Mouse (Mus musculus) urinary bladder, adult 18-20 months (tissue): ENCODE measurements around the gene Gm13277.
"Not testable (repeated sequence)": the region's sequence is repeated elsewhere in the genome, so short reads cannot be mapped to it uniquely, and the experiment has no call there.

Source experiments
- DNase-seq, 2 experiments: peaks; one replicate each; pipeline ENCODE4 v3.0.0; 2022; ENCODE audit warnings: low spot score in 2 of 2, mixed read lengths in 2 of 2

The Gm13277 gene

DNA sequence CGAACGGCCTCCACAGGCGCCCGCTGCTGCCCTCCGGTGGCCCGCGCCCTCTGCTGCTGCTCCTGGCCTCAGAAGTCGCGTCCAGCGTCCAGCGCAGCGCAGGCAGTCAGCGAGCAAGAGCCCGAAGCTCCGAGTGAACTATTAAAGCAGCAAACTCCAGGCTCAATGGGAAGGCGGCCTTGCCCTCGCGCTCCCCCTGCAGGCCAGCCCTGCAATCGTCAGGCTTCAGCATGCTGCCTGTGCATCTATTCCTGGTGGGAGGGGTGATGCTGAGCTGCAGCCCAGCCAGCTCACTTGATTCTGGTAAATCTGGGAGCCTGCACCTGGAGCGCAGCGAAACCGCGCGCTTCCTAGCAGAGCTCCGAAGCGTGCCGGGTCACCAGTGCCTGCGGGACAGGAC lies at the start of gene Gm13277:
Gene Gm13277 (plus strand): TSS at position 231 of the 400 bp plus-strand sequence.
- peak in 1 of 2 experiments; percentile 63 for DNase-seq

DNA sequence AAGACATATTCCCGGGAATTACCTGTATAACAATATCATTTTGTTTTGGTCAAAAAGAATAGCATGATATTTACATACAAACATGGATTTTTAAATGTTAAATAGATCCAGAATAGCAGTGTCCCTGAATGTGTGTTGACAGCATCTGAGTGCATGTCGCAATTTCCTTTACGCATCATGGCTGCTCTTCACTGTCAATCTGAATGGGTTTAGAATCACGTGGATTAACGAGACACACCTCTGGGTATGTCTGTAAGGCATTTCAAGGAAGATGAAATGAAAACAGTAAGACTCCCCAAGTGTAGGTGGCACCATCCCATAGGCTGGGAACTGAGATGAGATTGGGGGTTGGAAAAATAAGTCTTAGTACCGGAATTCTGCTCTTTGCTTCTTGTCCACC lies 49.4 kb upstream of the Gm13277 start:
- DNase-seq, result no peak

GRCm38 (mm10) chr4:88741426-88741825 lies 47.0 kb upstream of the Gm13277 start:
- DNase-seq, result no peak

GRCm38 (mm10) chr4:88742771-88743371 lies 45.6 kb upstream of the Gm13277 start:
- DNase-seq, result no peak

GRCm38 (mm10) chr4:88744207-88744606 lies 44.2 kb upstream of the Gm13277 start:
- DNase-seq, result no peak

GRCm38 (mm10) chr4:88749926-88750325 lies 38.5 kb upstream of the Gm13277 start:
- no peak for DNase-seq

- DNase-seq, result peak; percentile 74 to 91
These were observed 33.6 kb upstream of the Gm13277 start, which contains the start of gene Gm13271 for GRCm38 (mm10) chr4:88754818-88755340. Gm13271 (plus strand) TSS chr4:88754868.

- DNase-seq, result peak in 1 of 2 experiments; percentile 47
These were observed 31.6 kb upstream of the Gm13277 start for GRCm38 (mm10) chr4:88756581-88757513.

DNA sequence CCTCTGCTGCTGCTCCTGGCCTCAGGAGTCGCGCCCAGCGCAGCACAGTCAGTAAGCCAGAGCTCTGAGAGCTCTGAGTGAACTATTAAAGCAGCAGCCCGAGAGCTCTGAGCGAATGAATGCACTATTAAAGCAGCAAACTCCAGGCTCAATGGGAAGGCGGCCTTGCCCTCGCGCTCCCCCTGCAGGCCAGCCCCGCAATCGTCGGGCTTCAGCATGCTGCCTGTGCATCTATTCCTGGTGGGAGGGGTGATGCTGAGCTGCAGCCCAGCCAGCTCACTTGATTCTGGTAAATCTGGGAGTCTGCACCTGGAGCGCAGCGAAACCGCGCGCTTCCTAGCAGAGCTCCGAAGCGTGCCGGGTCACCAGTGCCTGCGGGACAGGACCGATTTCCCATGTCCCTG lies 30.8 kb upstream of the Gm13277 start:
- peak; percentile 87 to 100 for DNase-seq

DNA sequence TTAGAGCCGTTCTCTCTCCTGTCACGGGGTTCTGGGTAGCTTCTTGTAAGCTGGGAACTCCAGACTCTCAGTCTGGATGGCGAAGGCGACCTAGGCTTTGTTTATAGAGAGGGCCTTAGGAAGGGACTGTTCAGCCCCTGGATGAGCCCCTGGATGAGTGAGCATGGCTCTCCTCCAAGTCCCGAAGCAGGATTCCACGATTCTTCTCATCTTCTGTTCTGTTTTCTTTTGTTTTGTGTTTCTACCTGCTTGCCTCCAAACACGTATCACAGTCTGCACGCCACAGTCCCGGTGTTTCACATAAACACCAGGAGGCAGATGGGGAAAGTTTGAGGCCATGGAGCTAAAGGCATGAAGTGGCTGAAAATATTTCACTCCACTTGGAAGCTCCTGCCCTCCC lies 29.7 kb upstream of the Gm13277 start:
- DNase-seq, result not testable (repeated sequence)

DNA sequence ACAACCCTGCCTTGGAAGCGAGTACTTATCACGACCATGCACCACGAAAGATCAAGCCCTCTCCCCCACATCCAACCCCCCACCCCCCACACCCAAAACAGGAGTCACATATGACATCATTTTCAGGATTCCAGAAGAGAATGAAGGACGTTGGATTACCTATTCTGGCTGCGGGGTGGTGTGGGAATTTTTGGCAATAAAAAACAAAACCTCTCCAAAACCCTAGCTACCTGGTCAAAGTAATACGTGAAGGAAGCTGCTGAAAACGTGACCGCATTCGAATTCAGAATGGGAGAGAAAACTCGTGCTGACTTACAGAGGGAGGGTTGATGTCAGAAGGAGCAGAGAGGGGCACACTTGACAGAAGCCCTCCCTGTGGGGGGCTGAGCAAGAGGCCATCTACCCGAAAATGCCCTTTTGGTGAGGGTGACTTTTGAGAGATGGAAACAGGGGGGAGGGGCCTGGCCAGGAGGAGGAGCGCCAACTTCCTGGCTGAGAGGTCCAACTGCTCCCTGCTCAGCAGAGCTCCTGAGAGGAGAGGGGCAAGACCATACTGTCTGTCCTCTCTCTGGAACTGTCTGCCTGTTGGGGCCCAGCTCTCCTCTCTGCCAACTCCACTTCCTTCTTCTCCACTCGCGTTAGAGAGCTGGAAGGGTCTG lies 28.7 kb upstream of the Gm13277 start, which contains the start of gene Gm13283:
Gene Gm13283 (plus strand): TSS at position 510 of the 659 bp plus-strand sequence.
- not testable (repeated sequence) for DNase-seq

DNA sequence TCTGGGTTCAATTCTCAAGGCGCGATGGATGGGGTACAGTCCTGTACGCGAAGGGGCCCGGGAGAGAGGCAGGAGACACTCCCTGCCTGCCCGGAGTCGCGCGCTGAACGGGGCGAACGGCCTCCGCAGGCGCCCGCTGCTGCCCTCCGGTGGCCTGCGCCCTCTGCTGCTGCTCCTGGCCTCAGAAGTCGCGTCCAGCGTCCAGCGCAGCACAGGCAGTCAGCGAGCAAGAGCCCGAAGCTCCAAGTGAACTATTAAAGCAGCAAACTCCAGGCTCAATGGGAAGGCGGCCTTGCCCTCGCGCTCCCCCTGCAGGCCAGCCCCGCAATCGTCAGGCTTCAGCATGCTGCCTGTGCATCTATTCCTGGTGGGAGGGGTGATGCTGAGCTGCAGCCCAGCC lies 28.0 kb upstream of the Gm13277 start:
- DNase-seq, result peak; percentile 47 to 69

- DNase-seq, result peak; percentile 71 to 75
These were observed 26.7 kb upstream of the Gm13277 start for GRCm38 (mm10) chr4:88761776-88762175.

DNA sequence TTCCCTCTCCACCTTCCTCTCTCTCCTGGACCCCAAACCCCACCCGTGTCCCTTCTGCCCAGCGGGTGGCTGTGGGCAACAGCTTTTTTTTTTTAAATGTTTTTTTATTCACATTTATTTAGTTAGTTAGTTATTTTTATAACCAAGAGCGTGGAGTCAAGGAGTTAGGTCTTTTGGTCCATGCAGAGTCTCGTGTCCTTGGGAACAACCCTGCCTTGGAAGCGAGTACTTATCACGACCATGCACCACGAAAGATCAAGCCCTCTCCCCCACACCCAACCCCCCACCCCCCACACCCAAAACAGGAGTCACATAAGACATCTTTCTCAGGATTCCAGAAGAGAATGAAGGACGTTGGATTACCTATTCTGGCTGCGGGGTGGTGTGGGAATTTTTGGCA lies 26.1 kb upstream of the Gm13277 start:
- DNase-seq, result not testable (repeated sequence)

- peak in 1 of 2 experiments; percentile 52 for DNase-seq
These were observed 24.9 kb upstream of the Gm13277 start for GRCm38 (mm10) chr4:88763384-88764018.

DNA sequence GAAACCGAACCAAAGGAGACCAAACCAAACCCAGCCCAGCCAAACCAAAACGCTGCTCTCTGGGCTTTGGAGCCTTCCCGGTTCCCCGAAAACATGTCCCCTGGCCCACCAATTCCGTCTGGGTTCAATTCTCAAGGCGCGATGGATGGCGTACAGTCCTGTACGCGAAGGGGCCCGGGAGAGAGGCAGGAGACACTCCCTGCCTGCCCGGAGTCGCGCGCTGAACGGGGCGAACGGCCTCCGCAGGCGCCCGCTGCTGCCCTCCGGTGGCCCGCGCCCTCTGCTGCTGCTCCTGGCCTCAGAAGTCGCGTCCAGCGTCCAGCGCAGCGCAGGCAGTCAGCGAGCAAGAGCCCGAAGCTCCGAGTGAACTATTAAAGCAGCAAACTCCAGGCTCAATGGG lies 14.9 kb upstream of the Gm13277 start, which contains the start of gene Gm13290:
Gene Gm13290 (plus strand): TSS at position 301 of the 400 bp plus-strand sequence.
- DNase-seq, result not testable (repeated sequence)

- not testable (repeated sequence) for DNase-seq
These were observed 11.8 kb upstream of the Gm13277 start, which contains the start of gene Gm13289 for GRCm38 (mm10) chr4:88776622-88777021. Gm13289 (plus strand) TSS chr4:88776922.

DNA sequence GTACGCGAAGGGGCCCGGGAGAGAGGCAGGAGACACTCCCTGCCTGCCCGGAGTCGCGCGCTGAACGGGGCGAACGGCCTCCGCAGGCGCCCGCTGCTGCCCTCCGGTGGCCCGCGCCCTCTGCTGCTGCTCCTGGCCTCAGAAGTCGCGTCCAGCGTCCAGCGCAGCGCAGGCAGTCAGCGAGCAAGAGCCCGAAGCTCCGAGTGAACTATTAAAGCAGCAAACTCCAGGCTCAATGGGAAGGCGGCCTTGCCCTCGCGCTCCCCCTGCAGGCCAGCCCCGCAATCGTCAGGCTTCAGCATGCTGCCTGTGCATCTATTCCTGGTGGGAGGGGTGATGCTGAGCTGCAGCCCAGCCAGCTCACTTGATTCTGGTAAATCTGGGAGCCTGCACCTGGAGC lies 8.9 kb upstream of the Gm13277 start, which contains the start of gene Gm13272:
Gene Gm13272 (plus strand): TSS at position 301 of the 400 bp plus-strand sequence.
- DNase-seq, result not testable (repeated sequence)

GRCm38 (mm10) chr4:88780320-88780719 lies 8.1 kb upstream of the Gm13277 start:
- not testable (repeated sequence) for DNase-seq

DNA sequence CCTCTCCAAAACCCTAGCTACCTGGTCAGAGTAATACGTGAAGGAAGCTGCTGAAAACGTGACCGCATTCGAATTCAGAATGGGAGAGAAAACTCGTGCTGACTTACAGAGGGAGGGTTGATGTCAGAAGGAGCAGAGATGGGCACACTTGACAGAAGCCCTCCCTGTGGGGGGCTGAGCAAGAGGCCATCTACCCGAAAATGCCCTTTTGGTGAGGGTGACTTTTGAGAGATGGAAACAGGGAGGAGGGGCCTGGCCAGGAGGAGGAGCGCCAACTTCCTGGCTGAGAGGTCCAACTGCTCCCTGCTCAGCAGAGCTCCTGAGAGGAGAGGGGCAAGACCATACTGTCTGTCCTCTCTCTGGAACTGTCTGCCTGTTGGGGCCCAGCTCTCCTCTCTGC lies 6.6 kb upstream of the Gm13277 start, which contains the start of gene Ifnz:
Gene Ifnz (plus strand): TSS at position 301 of the 400 bp plus-strand sequence.
- not testable (repeated sequence) for DNase-seq

GRCm38 (mm10) chr4:88782335-88782734 lies 6.1 kb upstream of the Gm13277 start:
- DNase-seq, result not testable (repeated sequence)
